Mouse (Mus musculus) liver, embryonic 14.5 days (tissue): ENCODE data around the gene Svip.

Source experiments
- CTCF ChIP-seq: IDR thresholded peaks from 2 replicates; pipeline ENCODE4 v1.5.1; 2016; ENCODE audit warnings: antibody characterized with exemption, low read depth, control low read depth
- EP300 ChIP-seq: IDR thresholded peaks from 2 replicates; pipeline ENCODE4 v1.6.1; 2016; ENCODE audit warnings: antibody characterized with exemption, low read depth

GRCm38 (mm10) chr7:52015180-52015579 is 9.4 kb upstream of the Svip start:
- no peak for TF ChIP-seq EP300
- peak; percentile 28; the same call in 1 of the 2 replicates for TF ChIP-seq CTCF
